Mouse (Mus musculus) adrenal gland, postnatal 36 days (tissue): Measurements from ENCODE around the gene Dok1. TPM values are rescaled to one million over a fixed set of nuclear protein-coding genes. Genes with fewer than 3 reads are reported as not detected.
A peak's percentile ranks its signal among the peaks of the same experiment; 100 is the strongest.

Source experiments
- DNase-seq, 2 experiments: peaks; one replicate each; pipeline ENCODE4 v3.0.0; 2021; ENCODE audit warnings: mixed read lengths in 1 of 2
- long read RNA-seq, 2 experiments: library from polyadenylated mRNA; stranded (forward); transcript quantifications; one replicate each; pipeline ENCODE4 v2.0.0; 2021; ENCODE audit warnings: borderline sequencing depth in 2 of 2
- total RNA-seq, 2 experiments: library from RNA; stranded (reverse); gene quantifications; 2 replicates each; pipeline ENCODE4 v1.2.3; 2021

The Dok1 gene
- total RNA-seq: 10 to 100 TPM in 1 of 2 experiments, 1 to 10 TPM in 1; 9.9 to 13.8 TPM
- long read RNA-seq, experiment 1, partial matches to known transcripts: 0 of 8 reads
- long read RNA-seq, experiment 1, other reads (novel, unspliced or antisense): 5 of 8 reads
- long read RNA-seq, experiment 2, partial matches to known transcripts: 0 of 1 reads
- long read RNA-seq, experiment 2, other reads (novel, unspliced or antisense): 0 of 1 reads

DNA sequence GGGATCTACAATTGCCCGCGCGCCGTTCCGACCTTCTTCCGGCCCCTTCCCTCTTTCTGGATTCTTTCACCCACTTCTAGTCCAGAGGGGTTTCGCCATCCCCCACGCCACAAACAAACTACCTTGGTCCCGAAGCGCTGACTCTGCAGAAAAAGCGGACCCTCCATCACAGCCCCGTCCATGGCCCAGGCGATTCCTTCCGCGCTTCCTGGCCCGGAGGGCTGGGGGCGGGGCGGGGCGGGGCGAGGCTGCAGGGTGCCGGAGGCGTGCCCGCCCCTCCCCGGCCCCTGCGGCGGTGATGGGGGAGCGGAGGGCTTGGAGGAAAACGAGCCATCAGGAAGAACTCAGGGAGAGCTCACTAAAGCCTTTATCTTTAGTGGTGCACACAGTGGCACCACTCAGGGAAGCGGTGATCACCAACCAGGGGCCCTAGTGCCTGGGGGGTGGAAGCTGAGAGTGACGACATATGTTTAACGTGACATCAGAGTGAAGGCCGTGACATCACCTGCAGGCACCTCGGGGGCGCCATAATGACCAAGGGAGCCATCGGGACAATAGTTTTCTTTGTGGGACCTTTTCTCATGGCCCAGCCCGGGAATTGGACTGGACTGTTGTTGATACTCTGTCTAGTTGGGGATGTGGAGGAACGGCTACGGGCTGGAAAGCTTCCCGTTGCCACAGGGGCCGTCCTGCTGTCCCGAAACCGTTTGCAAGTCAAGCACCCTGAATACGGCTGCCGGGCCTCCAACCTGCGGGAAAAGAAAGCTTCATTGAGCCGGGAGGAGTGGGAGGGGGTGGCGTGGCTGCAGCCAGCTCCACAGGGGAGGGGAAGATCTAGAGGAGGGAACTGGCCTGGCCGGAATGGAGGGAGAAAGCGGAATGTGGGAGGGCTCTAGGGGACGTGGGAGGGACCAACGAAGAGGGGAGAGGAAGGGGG, at the start of gene Dok1, which contains the start of gene Loxl3:
Gene Dok1, minus strand, starts transcription at position 223 of the 937 bp plus-strand sequence.
Gene Loxl3, plus strand, starts transcription at position 925 of the 937 bp plus-strand sequence.
- DNase-seq: peak; percentile 74 to 86

DNA sequence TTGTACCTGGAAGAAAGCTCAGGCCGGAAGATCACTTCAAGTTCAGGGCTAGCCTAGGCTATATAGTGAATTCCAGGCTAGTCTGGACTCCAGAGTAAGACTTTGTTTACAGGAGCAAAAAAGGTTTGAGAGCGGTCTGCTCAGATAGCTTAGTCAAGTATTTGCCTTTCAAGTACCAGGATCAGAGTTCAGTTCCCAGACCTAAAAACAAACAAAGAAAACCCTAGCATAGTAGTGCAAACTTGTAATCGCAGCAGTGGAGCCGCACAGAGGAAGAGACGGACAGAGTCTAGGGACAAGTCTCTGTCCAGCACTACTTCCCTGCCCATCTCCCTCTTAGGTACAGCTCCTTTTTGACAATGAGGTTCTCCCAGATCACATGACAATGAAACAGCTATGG, 46.9 kb upstream of the Dok1 start:
- no peak for DNase-seq

DNA sequence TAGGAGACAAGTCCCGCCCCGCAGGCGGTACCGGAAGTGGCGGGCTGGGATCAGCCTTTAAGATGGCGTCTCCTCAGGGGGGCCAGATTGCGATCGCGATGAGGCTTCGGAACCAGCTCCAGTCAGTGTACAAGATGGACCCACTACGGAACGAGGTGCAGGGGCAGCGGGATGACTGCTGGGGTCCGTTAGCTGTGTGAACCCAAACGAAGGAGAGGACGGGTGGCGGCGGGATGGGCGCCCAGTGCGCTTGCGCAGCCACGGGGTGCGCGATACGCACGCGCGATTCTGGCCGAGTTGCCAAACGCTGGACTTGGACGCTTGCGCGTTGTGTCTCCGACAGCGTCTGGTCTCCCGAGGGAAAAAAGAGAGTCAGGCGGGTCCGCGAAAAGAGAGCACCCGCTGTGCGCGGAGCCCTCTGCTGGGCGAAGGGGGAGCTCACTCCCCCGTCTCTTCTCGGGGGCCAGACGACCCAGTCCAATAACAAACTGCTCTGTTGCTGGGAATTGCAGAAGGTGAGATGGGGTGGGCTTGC, 45.1 kb upstream of the Dok1 start:
- peak; percentile 98 to 99 for DNase-seq

DNA sequence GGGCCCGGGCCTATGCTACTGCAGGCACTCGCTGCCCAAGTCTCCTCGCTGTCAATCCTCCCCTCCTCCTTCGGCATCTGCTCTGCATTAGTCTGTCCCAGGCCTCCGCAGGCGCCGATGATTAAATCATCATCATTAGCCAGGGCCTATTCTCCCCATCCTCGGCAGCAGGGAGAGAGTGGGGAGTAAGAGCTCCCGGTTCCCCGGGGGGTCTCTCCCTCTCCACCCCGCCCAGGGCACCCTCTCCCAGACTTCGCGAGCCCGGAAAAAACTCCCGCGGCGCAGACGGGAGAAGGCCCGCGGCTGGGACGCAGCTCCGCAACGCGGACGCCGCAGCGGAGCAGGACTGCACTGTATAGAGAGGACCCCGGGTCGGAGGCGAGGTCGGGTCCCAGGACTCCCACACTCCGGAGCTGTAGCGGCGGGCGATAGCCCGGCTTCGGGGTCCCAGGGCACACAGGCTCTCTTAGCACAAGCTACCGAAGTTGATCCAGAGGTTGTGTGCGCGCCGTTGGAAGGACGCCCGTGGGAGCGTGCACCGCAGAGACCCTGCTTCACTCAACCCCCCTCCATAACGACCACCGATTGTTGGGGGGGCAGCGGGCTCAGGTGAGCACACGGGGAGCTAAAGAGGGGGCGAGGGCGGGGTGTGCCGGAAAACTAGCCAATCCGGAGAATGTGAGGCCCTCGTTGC, 44.5 kb upstream of the Dok1 start, which contains the start of gene Pcgf1:
Gene Pcgf1, plus strand, starts transcription at position 240 of the 694 bp plus-strand sequence.
- peak; percentile 55 to 65 for DNase-seq

DNA sequence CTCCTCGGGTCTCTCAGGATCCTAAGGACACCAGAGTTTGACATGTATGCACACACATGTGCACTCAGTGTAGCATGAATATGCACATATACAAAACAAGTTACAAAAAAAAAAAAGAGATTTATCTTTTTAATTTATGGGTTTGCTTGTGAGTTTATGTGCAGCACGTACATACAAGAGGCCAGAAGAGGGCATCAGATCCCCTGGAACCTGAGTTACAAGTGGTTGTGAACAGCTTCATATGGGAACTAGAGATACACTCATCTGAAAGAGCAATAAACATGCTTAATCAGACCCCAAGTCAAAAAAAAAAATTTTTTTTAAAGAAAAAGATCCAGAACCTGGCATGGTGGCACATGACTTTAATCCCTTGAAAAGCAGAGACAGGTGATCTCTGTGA, 41.7 kb upstream of the Dok1 start:
- DNase-seq: peak in 1 of 2 experiments; percentile 37

DNA sequence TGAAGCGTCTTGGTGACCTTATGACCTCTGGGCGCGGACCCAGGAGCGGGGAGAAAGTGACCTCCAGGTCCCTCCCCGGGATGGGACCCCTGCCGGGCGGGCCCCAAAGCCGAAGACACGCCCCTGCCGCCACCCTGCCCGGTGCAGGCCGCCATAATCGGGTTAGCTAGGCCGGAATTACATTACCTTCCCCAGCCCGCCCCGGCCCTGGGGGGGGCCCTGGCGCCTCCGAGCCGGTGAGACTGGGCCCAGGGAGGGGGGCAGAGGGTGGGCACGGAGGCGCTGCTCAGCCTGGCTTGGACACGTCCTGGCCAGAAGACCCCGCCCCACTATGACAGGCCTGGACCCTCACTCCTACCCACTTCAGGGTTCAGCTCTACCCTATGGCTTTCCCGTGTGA, 37.9 kb upstream of the Dok1 start:
- peak; percentile 37 to 48 for DNase-seq

DNA sequence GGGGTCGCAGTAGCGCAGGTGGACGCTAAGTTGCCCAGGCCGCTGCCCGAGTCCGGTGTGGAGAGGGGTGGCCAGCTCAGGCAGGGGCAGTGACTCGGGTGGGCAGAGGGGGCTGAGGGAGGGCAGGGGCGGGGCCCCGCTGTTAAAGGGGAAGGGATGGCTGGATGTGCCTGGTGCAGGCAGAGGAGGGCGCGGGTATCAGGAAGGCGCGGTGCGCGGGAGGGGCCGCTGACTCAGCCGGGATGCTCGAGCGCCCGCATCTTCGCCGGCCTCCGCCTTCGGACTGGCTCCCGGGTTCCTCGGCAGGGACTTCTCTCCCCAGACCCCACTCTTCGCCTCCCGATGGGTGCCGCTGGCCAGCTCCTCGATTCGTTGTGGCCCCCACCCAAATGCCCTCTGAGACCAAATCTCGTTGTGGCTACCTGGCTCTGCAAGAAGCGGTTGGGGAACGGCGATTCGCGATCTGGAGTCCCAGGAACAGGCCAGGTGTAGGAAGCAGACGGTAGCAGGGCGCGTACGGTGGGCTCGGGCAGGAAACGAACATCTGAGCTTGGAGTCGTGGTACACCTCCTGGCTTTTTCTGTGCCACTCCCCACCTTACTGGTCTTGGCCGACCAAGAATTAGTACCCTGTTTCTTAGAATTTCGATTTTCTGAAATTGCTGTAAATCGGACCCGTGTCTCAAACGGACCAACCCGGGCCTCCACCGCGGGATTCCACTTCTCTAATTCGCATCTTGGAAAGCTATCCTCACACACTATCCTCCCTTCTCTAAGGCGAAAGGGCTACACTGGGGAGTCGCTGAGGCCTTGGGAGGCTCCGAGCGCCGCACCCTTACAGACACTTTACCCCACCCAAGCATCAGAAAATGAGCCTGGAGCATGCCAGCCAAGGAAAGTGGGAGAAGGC, 37.3 kb upstream of the Dok1 start:
- peak; percentile 38 to 43 for DNase-seq

DNA sequence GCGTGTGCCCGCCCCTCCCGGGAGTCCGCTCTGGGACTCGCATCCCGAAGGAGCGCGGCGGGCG, 36.8 kb upstream of the Dok1 start, which contains the start of gene Tlx2:
Gene Tlx2, minus strand, starts transcription at position 47 of the 64 bp plus-strand sequence.
- DNase-seq: no peak

DNA sequence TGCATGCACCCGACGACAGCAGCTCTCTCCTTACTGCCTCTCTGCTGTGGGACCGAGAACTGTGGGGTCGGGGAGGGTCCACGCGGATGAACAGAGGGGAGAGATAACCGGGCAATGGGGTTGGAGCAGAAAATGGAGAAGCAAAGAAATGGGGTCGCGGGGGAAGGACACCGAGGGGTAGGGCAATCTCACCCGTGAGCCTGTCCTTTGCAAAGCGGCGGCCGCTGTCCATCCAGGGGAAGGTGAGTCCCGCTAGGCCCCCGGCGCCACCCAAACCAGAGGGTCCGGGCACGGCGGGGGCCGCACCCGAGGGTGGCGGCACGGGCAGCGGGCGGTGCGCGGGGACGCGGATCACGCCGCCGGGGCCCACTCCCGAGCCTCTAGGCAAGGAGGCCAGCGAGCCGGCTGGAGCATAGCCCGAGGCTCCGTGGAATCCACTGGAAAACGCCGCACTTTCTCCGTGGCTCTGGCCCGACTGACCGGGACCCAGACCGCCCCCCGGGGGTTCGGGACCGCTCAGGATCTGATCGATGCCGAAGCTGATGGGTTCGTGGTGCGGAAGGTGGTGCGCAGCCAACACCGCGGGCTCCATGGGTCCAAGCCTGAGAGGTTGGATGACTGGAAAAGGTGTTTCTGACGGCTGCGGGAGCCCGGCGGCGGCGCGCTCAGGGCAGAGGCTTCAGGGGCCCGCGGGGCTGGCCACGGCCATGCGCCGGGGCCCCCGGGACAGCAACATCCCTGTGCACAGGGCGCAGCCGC, 36.4 kb upstream of the Dok1 start:
- DNase-seq: no peak

DNA sequence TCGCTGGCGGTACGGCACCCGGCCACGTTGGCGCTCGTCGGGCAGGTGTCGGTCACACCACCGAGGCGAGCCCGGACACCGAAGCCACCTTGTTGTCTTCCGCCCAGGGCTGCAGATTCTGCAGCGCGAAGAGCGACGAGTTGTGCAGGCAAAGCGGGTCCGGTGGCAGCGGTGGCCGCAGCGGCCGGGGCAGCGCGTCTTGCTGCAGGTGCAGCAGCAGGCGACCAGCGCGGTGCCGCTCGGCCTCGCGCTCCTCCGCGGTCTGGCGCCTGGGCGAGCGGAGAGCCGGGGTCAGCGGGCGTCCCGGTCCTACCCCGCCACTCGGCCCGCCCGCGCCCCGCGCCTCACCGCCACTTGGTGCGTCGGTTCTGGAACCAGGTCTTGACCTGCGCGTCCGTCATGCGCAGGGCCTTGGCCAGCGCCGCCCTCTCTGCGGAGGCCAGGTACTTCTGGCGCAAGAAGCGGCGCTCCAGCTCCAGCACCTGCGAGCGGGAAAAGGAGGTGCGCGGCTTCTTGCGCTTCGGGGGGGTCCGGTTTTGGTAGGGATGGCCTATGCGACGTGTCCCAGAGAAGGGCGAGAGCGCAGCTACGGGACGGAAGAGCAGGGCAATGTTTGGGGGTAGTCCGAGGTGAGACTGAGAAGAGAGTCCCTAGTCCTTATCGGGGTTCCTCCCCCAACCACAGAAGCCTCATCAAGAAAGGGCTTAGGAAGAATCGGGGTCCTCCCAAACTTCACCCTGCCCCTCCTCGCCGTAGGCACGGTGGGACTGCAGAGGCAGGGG, 35.6 kb upstream of the Dok1 start:
- peak in 1 of 2 experiments; percentile 23 for DNase-seq

DNA sequence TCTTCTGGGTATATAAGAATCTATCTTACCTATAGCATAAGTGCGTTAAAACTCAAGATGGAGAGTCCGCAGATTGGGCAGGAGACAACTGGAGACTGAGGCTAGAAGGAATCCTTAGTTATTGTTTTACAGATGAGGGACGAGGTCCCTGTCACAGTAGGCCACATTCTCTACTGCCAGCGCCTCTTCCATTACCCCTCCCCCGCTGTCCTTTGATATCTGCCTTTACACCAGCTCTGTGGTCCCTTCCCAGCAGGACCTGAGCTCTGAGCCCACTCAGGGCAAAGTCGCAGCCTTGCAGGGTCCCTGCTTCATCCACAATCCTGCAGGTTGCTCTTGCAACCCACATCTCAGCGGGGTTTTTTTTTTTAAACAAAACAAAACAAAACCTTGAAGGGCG, 35.0 kb upstream of the Dok1 start:
- no peak for DNase-seq

DNA sequence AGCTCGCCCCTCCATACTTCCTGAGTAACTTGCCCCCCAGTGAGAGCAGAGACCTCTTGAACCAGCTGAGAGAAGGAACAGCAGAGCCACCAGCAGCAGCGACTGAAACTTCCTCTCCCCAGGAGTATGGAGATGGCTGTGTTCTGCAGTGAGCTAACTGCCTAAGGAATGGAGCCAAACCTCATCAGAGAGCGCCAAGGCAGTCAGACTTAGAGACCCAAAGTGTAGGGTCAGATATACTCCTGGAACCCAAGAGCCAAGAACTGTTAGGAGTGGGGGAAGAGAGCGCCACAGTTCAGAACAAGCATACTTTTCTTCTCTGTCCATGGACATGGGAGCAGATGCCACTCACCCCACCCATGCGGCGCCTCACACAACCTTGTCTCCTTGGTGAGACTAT, 33.2 kb upstream of the Dok1 start:
- no peak for DNase-seq

DNA sequence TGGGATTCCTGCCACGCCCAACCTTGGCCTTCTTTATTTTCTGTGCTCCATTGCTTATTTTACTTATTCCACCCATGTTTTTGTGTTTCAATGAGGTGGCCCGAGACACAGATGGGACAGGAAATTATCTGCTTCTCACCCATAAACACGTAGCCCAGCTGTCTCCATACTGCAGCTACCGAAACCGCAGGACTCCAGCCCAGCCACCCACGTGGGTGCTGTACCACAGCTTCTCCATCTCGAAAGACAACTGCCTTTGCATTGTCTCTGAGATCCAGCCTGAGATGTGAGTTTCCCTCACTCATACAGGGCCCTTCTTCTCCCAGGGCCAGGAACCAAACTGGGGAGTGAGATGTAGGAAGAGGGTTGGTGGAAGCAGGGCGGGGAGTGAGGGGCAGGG, 32.7 kb upstream of the Dok1 start:
- no peak for DNase-seq

DNA sequence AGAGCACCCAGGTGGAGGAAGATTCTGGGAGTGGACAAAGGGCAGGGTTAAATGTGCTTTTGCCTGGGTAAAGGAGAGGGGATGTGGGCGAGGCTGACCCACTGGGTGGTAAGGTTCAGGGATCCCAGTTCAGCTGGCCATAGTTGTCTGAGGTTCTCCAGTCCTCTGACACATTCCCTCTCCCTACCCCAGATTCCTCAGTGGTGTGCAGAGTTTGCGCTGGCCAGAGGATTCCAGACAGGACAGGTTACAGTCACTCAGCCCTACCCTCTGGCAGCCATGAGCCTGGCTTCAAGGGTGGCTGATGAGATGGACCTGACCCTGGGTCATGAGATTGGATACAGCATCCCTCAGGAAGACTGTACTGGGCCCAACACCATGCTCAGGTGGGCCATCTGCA, 25.5 kb upstream of the Dok1 start:
- DNase-seq: no peak

DNA sequence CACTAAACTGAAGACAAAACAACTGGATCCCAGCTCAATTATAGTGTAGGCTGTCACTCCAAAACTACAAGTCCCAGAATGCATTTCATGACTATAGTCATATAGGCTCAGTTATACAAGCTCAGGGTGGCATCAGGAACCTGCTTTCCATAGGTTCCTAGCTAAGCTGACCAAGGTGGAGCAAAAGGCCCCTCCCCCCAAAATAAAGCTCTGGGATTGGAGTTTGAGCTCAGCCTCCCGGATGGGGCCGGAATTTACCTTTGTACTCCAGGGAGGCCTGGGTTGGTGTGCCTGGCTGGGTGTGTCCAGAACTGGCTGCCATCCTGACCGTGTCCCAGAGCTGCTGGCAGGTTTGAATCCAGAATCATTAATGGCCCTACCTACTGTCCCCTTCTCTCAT, 24.5 kb upstream of the Dok1 start, which contains the start of gene Dqx1:
Gene Dqx1, plus strand, starts transcription at position 55 of the 400 bp plus-strand sequence.
- no peak for DNase-seq

DNA sequence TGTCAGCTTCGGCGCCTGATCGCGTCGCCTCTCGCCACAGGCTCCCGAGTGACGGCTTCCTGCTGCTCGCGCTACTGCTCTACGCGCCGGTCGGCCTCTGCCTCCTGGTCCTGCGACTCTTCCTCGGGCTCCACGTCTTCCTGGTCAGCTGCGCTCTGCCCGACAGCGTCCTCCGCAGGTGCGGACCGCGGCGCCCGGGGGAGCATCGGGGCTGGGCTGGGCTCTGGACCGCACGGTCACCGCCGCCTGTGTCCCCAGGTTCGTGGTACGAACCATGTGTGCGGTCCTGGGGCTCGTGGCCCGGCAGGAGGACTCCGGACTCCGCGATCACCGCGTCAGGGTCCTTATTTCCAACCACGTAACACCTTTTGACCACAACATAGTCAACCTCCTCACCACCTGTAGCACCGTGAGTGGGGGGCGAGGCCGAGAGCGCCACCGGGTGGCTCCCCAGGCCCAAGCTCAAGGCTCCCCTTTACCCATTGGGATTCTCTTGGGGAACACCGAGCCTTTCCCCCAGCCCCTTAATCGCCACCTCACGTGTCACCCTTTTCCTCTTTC, 21.7 kb upstream of the Dok1 start, which contains the start of gene Htra2:
Gene Htra2, minus strand, starts transcription at position 403 of the 561 bp plus-strand sequence.
- peak; percentile 43 to 55 for DNase-seq

DNA sequence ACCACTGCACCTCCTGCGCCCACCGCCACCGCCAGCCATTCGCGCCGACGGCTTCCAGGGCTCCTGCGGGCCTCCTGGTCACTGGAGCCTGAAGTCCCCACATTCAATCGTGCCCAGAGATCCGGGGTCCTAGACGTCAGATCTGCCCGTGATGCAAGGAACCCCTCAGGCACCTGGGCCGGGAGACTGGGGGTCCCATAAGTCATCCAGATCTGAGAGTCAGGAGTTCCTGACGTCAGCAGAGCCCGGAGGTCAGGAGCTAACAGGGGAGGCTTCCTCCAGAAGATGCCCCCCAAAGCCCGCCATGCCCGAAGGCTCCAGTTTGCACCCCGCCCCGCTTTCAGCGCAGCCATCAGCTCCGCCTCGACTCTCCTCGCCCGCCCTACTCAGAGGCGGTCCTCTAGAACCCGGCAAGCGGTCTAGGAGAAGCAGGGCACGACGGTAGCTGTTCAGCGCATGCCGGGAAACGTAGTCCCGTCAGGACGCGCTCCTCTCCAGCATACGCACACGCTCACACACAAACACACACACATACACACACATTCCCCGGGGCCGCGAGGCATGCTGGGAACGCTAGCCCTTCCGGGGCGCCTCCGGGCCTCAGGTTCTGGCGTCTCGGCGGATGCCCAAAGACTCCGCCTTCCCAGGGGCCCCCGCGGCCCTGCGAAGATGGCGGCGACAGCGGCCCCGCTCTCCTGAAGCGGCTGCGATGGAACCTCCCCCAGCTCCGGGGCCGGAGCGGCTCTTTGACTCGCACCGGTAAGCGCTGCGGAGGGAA, 21.0 kb upstream of the Dok1 start, which contains the start of gene Aup1:
Gene Aup1, plus strand, starts transcription at position 448 of the 778 bp plus-strand sequence.
- peak; percentile 98 for DNase-seq

DNA sequence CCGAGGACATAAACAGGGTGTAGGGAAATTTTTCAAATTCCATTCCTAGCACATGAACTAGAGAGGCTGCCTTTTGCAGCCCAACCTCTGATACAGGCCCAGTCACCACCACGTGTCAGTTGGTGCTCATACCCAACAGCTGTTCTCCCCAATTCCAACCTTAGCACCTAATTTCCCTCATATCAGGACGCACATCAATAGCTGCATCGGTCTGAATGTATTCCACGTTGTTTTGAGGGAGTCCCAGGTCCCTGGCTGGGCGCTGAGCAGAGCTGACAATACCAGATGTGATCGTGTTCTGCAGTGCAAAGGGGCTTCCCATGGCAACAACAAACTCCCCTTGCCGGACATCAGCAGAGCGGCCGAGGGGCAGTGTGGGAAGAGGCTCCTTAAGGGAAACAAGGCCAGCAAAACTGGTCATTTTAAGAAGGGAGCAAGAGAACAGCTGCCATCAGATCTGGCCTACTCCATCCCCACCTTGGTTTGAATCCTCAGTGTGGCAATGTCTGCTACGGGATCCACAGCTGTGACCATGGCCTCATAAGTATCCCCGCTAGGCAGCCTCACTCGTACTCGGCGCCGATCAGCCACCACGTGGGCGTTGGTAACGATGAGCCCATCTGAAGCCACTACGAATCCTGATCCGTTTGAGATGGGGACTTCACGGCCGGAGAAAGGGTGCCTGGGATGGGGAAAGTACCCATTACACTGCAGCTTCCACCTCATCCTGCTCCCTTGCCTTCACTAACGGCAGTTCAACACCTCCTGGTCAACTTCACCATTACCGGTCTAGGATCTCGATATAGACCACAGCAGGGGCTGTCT, 20.1 kb upstream of the Dok1 start:
- DNase-seq: peak; percentile 44 to 54
